Mouse (Mus musculus) c-Kit-positive CD71-positive TER-119-positive erythroid progenitor cells, embryonic 14.5 days (primary cell): ENCODE results near the gene Ubtf.

Experiments
- DNase-seq: peaks from one replicate; pipeline ENCODE4 v3.0.0-alpha.2; 2013; ENCODE audit warnings: low spot score

Ubtf gene

DNA sequence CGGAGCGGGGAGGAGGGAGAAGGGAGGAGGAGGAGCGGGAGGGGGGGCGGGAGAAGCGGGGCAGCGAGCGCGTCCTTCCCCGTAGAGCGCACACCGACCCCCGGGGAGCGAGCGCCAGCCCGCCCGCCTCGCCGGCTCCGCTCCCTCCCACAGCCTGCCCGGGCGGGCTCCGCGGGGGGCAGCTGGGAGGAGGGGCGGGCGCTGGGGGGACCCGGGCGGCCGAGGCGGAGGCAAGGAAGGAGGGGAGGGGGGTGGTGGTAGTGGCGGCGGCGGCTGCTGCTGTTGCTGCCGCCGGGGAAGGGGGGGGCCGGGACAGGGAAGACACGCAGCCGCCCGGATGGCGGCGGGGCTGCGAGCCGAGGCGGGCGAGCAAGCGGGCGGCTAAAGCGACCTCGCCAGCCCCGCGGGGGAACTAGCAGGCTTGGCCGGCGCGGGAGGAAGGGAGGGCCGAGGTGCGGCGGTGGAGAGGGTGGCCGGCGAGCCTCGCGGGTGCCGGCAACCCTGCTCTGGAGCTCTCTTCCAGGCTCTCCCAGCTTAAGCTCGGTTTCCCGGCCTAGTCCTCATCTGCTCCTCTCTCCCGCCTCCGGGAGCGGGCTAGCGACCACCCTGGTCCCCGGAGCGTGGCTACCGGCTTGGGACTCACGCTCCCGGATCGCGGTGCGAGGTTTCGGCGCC is 1.5 kb downstream of the Ubtf start:
- DNase-seq, result peak; percentile 53

DNA sequence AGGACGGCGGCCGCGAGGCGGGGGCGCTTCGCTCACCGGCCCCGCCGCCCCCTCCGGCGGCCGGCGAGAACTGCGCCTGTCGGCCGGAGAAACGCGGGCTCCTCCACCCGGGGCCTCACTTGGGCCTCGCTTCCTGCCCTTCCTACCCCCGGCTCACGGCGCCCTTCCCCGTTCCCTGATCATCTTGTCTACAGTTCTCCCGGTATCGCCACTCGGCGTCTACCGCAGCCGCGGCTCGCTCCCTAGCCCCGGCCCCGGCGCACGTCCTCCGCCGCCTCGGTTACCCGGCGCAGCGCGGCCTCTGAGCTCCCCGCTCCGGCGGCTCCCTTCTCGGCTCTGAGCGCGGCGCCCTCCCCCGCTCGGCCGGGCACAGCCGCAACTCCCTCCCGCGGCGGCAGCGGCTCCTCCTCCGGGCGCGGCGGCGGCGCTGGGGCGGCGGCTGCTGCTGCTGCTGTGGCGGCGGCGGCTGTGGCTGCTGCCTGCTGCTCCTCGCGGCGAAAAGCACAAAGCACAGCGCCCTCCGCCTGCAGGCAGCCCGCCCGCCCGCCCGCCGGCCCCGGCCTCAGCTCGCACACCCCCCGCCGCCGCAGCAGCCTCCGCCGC is 2.1 kb downstream of the Ubtf start:
- DNase-seq, result no peak

DNA sequence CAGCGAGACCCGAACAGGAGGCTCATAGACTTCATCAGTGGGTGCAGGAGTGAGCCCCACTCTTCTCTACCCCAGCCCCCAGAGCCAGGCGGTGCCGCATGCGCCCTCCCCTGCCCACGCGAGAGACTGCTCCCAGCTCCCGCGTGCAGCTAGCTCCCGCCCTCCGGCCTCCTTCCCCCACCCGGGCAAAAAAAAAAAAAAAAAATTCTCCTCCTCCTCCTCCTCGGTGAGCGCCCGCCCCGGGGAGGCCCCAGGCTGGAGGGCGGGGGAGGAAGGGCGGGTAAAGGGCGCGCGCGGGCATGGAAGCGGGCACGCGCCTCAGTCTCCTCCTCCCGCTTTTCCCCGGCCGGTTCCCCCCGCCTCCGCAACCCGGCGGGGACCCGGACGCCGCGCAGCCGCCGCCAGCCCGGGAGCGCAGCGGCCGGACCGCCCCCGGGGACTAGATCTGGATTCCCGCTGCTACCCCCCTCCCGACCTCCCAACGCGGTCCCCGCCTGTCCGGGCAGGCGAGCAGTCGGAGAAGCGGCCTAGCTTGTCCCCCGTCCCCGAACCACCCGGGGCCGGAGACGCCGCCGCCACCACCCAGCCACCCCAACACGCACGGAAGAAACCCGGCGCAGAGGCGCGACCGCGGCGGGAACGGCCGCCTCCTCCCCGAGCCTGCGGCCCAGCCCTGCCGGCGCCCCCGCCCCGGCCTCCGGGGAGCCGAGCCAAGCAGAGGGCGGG is 2.8 kb downstream of the Ubtf start:
- DNase-seq, result peak; percentile 93

DNA sequence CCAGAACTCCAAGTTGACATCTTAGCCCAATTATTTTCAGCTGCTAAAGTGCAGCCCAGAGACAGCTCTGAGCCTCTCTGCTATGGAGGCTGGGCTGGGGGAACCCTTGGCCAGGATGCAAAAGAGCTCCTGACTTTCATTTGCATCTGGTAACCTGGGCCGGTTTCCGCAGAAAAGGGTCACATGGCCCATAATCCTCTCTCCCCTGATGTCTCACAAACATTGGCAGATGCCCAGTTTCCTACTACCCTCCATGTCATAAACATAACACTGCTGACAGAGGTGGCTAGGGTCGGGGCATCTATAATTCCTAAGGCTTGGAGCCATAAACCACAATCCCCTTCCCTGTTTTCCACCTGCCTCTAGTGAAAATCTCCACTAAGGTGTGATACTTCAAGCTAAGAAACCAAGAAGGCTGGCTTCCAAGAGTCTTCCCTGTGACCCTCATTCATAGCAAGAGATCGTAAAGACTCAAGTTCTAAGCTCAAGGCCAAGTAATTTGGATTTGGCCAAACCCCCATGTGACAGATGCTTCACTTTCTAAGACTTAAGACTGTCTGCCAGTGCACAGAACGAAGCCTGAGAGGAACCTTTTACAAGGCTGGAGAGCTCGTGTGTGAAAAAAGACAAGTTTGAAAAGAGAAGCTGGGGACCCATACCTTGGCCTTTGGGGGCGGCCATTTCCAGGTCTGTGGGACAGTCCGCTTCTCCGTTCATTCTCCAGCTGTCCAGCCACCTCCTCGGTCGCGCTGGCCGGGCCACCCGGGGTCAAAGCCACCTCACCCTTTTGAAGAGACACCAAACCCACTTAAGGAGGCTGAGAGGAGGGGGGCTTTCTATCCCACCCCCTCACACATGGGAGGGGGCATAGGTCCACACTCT is 3.6 kb downstream of the Ubtf start:
- no peak for DNase-seq

DNA sequence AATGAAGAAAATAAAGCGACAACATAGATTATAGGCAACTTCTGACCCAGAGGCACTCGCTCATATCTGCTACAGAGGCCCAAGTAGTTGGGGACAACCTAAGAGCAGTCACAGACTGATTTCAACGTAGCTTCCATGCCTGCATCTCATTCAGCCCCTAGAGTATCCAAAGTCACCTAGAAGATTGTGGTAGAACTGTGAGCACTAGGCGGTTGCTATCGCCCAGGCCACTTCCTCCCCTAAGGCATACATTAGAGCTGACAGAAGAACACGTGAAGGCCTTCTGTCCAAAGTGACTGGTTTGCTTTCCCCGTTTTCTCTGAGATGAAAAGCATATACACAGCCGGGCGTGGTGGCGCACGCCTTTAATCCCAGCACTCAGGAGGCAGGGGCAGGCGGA is 5.2 kb downstream of the Ubtf start:
- DNase-seq, result no peak

DNA sequence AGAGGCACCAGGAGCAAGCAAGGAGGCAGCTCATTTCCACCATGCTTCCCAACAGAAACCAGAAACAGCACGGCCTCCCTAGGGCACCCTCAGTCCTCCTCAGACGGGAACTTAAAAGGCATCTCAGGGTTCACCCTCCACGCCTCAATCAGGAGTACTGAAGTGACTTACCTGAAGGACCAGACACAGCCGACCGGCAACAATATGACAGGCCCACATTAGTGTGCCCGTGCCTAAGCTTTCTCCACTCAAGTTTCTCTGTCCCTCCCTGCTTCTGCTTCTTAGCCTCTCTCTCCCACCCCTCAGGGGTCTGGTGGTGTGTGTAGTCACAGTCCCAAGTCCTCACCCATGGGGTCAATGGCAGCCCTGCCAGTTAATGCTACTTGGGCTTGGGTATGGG is 7.0 kb downstream of the Ubtf start:
- no peak for DNase-seq

DNA sequence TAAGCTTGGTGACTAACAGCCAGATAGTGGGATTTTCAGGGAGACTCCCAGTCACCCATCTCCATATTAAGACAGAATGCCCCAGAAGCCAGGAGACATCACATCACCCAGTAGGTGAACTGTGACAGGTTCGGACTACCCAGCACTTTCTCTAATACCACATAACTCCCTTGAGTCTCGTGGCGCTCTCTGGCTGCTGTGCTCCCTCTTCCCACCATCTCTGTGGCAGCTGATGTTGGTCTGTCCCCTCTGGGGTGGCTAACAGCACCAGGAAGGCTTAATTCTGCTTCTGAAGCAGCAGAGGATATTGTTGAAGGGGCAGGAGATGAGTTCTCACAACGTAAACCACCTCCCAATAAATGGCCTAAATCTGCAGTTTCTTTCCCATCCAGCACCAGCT is 7.6 kb downstream of the Ubtf start:
- no peak for DNase-seq

DNA sequence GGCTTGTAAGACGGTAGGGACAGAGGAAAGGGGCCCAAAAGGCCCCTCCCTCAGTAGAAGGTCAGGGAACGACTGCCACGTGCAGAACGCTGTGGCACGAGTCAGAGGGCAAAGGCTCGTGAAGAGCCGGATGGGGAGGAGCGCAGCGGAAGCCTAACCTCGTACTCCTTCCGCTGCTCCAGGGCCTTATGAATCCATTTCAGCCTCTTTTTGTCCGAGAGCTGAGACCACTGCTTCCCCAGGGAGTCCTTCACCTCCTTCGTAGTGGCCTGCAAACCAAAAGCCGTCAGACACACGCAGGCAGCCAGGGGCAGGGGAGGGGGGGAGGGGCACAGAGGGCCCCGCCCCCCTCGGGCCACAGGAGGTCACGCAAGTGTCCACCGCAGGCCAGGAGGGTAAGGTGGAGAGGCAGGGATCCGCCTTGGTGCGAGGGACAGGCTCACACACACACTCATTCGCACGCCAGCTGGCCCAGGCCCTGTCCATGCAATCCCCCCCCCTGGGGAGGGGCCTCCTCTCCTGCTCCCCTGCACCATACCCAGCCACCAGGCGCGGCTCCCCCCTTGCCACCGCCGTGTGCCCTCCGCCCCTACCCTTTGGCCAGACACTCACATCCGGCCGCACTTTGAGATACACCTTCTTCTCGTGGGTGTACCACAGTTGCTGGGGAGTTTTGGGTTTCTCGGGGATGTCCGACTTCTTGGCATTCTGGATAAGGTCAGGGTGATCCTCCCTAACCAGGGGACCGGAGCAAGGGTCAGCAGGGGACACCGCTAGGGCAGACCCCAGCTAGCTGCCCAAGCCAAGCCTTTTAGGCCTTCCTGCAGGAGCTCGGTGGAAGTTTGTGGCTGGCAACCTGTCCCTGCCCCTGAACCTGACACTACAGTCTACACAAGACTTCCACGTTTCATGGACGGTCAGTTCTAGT is 8.5 kb downstream of the Ubtf start:
- no peak for DNase-seq

DNA sequence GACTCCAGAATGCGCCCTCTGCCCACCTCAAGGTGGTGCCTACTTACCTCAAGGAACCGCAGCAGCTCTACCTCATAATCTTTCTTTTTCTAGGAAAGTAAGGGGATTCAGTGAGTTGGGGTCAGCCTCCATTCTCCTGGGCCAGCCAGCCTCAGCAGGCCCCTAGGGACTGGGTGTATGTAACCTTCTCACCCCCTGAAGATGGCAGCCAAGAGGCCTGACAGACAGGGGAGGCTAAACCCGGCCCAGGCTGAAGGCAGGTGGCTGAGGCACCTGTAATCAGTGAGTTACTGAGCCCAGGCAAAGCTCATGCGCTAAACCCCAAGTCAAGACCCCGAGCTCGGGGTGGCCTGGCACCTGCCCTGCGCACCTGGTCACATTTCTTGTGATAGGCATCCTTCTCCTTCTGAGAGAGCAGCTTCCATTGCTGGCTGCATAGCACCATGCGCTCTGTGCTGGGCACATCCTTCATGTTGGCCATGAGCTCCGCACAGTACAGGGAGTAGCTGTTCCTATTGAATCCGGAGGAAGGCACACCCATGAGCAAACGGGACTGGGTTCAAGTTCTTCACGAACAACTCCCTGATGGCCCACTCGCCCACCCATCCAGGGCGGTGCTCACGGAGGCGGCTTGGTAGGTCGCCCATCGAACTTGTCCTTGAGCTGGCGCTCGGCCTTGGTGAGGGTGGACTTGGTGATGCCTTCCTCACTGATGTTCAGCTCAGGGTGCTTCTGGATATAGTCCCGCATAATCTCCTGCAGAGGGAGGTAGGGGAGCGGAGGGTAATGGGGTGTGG is 9.5 kb downstream of the Ubtf start:
- DNase-seq, result no peak

DNA sequence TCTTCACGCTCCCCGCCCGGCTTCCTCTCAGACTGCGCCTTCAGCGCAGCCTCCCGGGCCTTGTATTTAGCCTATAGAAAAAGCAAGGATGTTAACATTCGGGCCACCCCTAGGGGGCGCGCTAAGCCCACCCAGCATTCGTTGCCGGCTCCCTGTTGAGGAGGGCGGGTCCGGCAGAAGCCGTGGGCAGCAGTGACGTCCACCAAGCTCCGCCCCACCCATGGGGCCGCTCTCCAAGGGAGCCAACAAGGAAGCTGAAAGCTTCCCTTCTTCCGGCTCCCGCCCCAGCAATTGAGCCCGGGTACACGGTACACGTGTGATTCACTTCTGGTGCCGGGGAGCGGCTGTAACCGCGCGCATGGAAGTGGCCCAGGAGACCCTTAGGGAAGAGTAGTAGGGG is 10.6 kb downstream of the Ubtf start:
- DNase-seq, result peak; percentile 98

DNA sequence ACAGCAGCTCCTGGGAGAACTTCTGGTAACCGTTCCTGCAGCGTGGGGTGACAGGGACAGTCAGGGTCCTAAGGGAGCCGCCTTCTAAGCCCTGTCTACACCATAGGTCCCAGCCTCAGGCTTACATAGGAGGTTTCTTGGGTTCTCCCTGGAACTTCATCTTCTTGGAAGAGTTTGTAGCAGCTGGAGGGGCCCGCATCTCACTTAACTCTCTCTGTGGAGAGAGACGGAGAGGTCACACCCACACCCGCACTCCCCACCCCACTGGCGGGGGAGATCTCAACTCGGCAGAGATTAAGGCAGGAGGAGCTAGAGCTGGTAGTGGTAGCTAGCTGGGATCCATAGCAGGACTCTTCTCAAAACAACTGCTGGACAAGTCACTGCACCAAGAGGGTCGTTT is 11.4 kb downstream of the Ubtf start:
- no peak for DNase-seq

DNA sequence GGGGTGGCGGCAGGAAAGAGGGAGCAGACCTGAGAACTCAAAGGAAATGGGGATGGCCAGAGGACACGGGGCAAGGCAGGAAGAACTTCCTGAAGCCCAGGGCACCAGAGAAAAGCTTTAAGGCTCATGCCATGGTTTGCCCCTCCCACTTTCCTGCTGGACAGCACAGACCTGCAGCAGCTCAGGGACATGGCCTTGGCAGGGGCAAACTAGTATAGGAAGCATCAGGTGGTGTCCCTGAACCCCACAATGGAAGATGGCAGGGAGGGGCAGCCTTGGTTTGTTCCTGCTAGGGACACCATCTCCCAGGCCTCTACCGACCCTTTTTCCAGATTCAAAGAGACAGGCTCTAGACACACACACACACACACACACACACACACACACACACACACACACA is 14.2 kb downstream of the Ubtf start:
- no peak for DNase-seq

DNA sequence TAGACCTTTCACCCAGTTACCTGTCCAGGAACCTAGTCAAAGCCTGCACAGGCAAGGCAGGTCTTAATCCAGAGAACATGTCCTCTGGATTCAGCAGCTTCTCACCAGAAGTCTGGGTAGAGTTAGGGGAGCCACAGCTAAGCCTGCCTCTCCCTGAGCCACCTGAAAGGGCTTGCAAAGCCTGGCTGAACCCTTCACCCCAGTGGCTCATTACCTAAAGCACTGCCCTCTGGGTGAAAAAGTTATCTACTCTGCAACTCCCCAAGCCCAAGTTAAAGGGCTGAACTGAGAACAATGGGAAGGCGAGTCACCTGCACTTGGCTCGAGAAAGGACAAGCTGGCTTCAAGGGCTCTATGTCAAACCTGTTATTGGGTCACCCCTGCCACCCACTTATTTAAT is 15.4 kb downstream of the Ubtf start:
- DNase-seq, result no peak

DNA sequence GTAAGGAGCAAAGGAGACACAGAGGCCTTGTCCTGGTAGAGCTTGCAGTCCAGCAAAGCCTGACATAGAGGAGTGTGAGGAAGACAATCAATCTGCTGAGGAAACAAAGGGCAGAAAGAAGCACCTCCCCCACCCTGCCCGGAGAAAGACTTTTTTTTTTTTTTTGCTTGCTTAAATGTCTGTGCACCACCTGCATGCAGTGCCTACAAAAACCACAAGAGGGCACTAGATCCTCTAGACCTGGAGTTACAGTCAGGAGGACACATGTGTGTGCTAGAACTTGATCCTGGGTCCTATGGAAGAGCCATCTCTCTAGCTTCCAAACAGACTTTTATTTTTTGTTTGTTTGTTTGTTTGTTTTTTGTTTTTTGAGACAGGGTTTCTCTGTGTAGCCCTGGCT is 19.7 kb downstream of the Ubtf start:
- DNase-seq, result peak; percentile 86

DNA sequence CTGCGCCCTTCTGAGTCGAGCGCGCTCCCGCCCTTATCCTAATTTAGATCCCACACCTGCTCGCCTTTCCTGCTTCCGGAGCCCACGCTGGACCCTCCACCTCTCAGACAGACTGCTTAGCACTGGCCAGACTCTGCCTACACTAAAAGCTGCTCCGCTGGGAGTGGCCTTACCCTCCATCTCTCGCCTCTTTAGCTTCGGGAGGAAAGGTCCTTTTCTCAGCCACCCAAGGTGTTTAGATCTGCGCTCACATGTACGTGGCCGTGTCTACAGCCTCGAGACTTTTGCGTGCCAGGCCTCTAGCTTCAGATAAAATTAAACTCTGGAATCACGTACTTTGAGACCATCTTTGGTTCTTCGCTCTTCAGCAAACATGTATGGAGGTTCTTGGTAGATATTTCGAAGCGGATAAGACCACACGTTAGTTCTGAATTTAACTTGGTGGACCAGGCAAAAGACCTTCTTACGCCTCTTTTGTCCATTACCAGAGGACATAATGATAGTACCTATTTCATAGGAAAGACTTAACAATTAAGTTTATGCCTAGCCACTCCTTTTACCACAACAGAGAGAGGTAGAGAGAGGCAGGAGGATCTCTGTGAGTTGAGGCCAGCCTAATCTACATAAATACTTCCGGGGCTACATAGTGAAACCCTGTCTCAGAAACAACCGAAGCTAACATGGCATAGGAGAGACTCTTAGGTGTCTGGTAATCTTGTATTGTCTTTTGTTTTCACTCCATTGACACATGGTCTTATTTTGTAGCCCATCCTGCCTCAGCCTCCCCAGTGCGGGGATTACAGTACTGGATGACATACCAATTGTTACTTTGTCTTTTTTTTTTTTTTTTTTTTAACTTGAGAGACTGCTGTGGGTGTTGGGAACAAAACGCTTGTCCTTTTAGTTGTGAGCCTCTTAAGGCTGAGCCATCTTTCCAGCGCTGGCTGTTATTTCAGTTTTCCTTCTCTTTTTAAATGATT is 21.7 kb downstream of the Ubtf start:
- no peak for DNase-seq

DNA sequence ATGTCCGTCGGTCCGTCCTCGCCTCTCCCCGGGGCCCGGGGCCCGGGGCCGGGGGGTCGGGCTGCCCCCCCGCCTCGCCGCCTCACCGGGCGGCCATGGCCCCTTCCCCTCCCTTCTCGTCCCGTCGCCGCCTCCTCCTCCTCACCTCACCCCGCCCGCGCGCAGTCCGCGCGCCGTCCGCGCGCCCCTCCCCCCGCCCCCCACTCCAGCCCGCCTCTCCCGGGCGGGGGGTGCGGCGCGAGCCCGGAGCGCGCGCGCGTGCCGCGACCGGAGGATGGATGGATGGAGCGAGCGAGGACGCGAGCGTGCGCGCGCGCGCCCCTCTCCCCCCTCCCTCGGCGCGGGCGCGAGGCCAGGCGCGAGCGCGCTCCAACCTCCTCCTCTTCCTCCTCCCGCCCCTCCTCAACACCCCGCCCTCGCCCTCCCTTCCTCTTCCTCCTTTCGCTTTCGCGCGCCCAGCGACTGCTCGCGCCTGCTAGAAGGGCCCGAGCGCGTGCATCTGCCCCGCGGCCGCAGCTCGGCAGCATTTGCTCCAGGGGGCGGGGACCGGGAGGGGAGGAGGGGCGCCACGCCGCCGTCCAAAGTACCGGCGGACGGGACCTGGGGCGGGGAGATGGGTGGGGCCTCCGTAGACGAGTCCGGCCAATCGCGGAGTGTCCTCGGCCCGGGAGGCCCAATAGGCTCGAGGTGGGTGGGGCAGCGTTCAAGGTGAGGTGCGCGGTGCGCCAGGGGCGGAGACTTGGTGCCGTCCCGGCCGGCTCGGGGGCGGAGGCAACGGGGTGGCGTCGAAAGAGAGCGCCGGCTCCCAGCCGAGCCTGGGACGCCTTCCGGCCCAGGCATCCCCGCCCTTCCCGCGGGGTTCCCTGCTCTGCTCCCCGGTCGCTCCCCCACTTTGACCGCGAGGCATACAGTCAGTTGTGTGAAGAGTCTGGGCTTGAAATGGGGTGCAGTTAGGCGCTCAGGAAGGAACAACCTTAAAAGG is 22.8 kb downstream of the Ubtf start, which contains the start of gene Atxn7l3:
Gene Atxn7l3 (minus strand): TSS at position 141 of the 982 bp plus-strand sequence.
- DNase-seq, result peak; percentile 98

DNA sequence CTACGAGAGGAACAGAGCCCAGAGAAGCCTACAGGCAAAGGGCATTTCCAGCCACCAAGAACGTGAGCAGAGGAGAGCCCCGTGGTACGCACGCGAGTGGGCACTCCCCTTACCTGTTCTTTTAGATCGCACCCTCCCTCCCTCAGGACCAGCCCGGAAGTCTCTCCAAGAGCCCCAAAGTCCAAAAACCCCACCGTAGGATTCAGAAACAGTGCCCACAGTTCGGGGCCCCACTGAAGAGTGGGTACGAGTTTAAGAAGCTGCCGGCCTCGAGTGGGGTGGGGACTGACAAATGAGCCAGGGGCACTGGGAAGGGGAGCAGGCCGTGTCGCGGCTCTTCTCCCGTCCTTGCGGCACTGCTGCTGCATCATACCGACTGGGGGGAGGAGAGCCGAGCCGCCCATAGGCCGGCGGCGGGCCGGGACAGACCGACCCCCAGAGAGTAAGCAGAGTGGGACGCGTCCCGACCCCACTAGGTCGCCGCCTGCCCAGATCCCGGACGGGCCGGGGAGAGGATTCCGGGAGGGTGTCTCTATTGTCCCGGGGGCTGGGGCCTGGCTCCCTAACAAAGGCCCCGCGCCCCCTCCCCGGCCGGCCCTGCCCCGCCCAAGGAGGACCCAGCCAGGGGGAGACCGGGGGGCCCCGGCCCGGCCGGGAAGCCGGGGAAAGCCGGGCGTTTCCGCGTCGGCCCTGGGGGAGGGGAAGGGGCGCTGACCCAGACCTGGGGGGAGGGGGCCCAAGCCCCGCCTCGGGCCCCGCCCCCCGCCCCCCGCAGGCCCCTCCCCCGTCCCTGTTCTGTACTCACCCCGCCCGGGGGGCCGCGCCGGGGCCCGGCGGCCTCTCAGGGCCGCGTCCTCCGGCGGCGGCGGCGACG is 23.7 kb downstream of the Ubtf start:
- DNase-seq, result no peak
